Mouse (Mus musculus) splenic B cell, adult 2 months (primary cell): ENCODE measurements at regions not wholly inside any gene's neighbourhood (a gene's known extent, or its start where the extent isn't known, plus 50 kb on each side); places are given as distances from the start of the nearest gene placed in this dataset.

ENCODE experiments used
- DNase-seq: peaks from one replicate; pipeline ENCODE4 v3.0.0-alpha.2; 2011; ENCODE audit warnings: low read depth, low spot score
- H3K27me3 ChIP-seq: 2 replicates; pipeline ENCODE4 v1.6.1; 2012; ENCODE audit warnings: mild to moderate bottlenecking, low read length, moderate library complexity, mixed read lengths; ENCODE audit not compliant: control insufficient read depth, poor library complexity, insufficient read depth, severe bottlenecking
- H3K36me3 ChIP-seq: 2 replicates; pipeline ENCODE4 v1.6.1; 2012; ENCODE audit warnings: mild to moderate bottlenecking, low read length, moderate library complexity, mixed read lengths; ENCODE audit not compliant: control insufficient read depth, poor library complexity, insufficient read depth, severe bottlenecking

GRCm38 (mm10) chr6:100176914-100177560 is 110.2 kb downstream of the Rybp start:
- Histone ChIP-seq H3K27me3 (no peaks in the 10 kb centered on the region), H3K36me3 (no peaks in the 10 kb centered on the region)
- no peak for DNase-seq

- DNase-seq: no peak
Measured at GRCm38 (mm10) chr6:100170711-100171348, 116.5 kb downstream of the Rybp start.

GRCm38 (mm10) chr6:100167321-100167720 is 120.0 kb downstream of the Rybp start:
- Histone ChIP-seq H3K27me3 (no peaks in the 10 kb centered on the region), H3K36me3 (no peaks in the 10 kb centered on the region)
- DNase-seq: no peak

More at GRCm38 (mm10) chr6:100170711-100171348, 116.5 kb downstream of the Rybp start:
- Histone ChIP-seq H3K36me3 (no peaks in the 10 kb centered on the region), H3K27me3 (no peaks in the 10 kb centered on the region)

DNA sequence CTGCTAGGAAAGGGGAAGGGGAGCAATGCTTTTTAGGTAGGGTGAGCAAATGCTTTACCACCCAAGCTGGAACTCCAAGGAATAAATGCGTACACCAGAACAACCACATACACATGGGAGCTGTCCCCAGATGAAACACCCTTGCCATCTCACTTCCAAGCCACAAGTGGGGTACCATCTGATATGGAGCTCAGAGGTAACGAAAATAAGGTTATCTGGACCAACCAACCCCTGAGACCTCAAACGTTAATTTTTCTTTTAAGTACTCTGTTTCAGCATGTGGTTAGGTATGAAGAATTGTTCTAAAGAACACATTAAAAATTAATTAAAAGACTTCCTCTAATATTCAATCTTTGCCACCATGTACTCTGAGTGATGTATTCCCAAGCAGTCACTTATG is 121.5 kb downstream of the Rybp start:
- no peak for DNase-seq
- Histone ChIP-seq H3K36me3 (no peaks in the 10 kb centered on the region), H3K27me3 (no peaks in the 10 kb centered on the region)

GRCm38 (mm10) chr6:100164162-100164561 is 123.1 kb downstream of the Rybp start:
- Histone ChIP-seq H3K27me3 (no peaks in the 10 kb centered on the region), H3K36me3 (no peaks in the 10 kb centered on the region)
- DNase-seq: no peak

DNA sequence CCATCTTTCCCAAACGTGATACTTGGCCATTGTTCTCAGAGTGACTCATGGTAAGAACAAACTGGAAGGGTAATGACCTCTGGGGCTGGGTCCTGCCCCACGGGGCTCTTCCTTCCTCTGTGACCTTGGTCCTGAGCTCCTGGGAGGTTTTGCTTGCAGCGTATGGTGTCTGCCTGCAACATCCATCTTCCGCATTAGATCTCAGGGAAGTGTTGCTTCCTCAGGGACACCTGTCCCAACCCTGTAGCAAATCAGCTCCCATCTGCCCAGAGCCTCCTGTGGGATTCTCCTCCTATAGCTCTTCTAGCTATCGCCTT is 123.5 kb downstream of the Rybp start:
- Histone ChIP-seq H3K27me3 (no peaks in the 10 kb centered on the region), H3K36me3 (no peaks in the 10 kb centered on the region)
- DNase-seq: no peak

- DNase-seq: peak; percentile 60
- H3K27me3 ChIP-seq: no peaks in the 10 kb centered on the region
- no peaks in the 10 kb centered on the region for H3K36me3 ChIP-seq
Measured at GRCm38 (mm10) chr6:100162961-100163813, 124.1 kb downstream of the Rybp start.

DNA sequence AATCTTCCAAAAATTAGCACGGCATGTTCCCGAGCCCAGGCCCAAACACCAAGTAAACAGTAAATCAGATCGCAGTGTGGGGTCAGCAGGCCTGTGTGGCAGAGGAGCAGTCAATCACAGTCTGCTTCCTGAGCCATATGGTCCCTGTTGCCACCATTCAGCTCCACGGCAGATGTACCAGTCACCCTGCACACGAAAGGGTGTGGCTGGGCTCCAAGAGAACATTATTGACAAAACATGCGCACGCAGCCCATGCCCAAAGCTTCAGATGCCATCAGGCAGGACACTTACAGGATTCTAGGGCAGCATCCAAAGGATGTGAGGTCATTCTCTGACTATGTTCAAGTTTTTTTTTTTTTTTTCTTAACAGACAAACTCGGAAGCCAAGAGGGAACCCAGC is 126.6 kb downstream of the Rybp start:
- no peak for DNase-seq
- H3K27me3 ChIP-seq: no peaks in the 10 kb centered on the region
- no peaks in the 10 kb centered on the region for H3K36me3 ChIP-seq

DNA sequence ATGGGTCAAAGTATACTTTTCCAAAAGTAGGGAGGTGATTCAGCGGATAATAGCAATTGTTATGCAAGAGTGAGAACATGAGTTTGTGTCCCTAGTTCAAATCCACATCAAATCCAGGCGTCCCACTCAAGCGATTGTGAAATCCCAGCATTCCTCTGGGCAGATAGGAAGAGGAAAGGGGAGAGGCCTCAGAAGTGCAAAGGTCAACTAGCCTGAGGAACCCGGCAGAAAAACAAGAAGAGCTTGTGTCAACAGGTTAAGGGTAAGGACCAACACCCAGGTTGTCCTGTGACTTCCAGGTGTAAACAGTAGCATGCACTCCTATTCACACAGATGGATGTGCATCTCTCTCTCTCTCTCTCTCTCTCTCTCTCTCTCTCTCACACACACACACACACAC is 127.5 kb downstream of the Rybp start:
- no peaks in the 10 kb centered on the region for H3K27me3 ChIP-seq
- no peak for DNase-seq

DNA sequence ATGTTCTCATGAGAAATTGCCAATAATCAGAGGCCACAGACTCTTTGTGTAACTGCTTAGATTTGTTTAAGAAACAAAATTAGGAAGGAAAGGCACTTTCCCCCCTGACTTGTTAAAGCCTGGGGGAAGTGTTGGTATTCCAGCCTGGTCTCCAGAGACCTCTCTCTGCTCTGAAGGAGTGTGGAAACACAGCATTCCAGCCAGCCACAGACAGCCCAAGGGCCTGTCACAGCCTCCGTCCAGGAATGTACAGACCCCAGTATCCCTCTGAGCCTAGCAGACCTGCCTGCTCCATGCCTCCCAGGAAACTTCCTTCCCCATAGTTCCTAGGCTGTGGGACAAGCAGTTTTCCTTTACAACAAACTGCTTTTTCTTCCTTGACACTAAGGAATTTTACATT is 128.0 kb downstream of the Rybp start:
- no peak for DNase-seq
- Histone ChIP-seq H3K36me3 (no peaks in the 10 kb centered on the region), H3K27me3 (no peaks in the 10 kb centered on the region)

More for the DNA sequence above, 127.5 kb downstream of the Rybp start:
- no peaks in the 10 kb centered on the region for H3K36me3 ChIP-seq

DNA sequence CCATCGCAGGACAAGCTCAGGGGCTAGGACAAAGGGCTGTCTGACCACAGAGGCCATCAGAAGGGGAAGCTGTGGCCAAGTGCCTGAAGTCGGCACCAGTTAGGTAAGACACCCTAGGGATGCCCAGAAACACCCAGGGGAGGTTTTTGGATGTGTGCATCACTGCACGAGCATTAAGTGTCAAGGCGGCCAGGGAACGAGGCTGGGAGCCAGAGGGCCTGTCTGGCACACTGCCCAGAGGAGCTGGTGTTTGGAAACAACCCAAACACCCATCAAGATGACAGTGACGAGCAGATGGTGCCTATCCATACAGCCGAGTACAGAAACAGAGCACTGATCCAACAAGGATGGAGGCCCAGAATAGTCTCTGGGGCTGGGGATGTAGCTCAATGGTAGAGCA is 130.0 kb downstream of the Rybp start:
- Histone ChIP-seq H3K27me3 (no peaks in the 10 kb centered on the region), H3K36me3 (no peaks in the 10 kb centered on the region)
- peak; percentile 35 for DNase-seq

- no peak for DNase-seq
- H3K27me3 ChIP-seq: no peaks in the 10 kb centered on the region
- H3K36me3 ChIP-seq: no peaks in the 10 kb centered on the region
Measured at GRCm38 (mm10) chr6:100156163-100156562, 131.1 kb downstream of the Rybp start.

DNA sequence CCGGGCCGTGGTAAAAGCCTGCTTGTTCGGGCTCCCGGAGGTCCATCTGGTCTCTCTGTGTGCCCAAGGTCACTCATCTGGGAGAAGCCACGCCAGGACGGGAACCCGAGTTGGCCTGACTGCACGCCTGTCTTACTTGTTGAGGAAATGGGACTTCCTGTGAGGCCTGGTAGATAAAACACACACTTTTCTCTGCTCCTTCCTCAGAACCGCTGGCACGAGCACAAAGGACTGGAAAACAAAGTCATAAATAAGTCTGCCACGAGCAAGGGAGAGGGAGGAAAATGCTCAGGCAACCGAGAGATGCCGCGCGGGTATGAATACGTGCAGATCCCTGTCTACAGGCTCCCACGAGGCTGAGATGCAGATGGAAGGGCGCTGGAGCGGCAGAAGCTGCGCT is 131.6 kb downstream of the Rybp start:
- peak; percentile 15 for DNase-seq

DNA sequence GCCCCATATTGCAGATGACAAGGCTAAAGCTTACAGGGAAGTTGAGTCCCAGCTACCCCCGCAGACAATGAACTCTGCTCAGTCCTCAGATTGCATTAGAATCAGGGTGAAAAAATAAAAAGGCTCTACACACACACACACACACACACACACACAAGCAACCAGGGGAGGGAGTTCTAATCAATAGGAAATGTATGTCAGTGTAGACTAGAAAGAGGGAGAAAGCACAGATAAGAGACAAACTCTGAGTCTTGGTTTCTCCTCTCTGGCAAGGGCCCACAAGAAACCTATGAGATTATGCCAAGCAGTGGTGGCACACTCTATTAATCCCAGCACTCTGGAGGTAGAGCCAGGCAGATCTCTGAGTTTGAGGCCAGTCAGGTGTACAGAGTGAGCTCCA is 135.8 kb downstream of the Rybp start:
- no peak for DNase-seq

More for the DNA sequence above, 131.6 kb downstream of the Rybp start:
- Histone ChIP-seq H3K27me3 (no peaks in the 10 kb centered on the region), H3K36me3 (no peaks in the 10 kb centered on the region)

GRCm38 (mm10) chr6:100150703-100151208 is 136.5 kb downstream of the Rybp start:
- no peak for DNase-seq

More for the DNA sequence above, 135.8 kb downstream of the Rybp start:
- H3K27me3 ChIP-seq: no peaks in the 10 kb centered on the region
- no peaks in the 10 kb centered on the region for H3K36me3 ChIP-seq

More at GRCm38 (mm10) chr6:100150703-100151208, 136.5 kb downstream of the Rybp start:
- Histone ChIP-seq H3K36me3 (no peaks in the 10 kb centered on the region), H3K27me3 (no peaks in the 10 kb centered on the region)
